Mouse (Mus musculus) forebrain, embryonic 11.5 days (tissue): ENCODE data around the gene Irf2. TPM values are rescaled to one million over a fixed set of nuclear protein-coding genes. Genes with fewer than 3 reads are reported as not detected.
A peak's percentile ranks its signal among the peaks of the same experiment; 100 is the strongest.

ENCODE experiments used
- ATAC-seq: fragments of 200-750 bp; cut with Nextera tagmentation; replicated peaks from 2 replicates; pipeline ENCODE4 v1.8.0; 2017; ENCODE audit warnings: moderate TSS enrichment; ENCODE audit not compliant: low FRiP score
- DNase-seq: peaks from one replicate; pipeline ENCODE4 v3.0.0-alpha.2; 2017; ENCODE audit warnings: low spot score
- H3K27ac ChIP-seq: fragments of 300-500 bp; sonication (generic); 2 replicates; pipeline ENCODE4 v1.5.1; 2014; ENCODE audit warnings: low read depth, low read length
- H3K27me3 ChIP-seq: fragments of 300-500 bp; sonication (generic); 2 replicates; pipeline ENCODE4 v1.6.1; 2014; ENCODE audit warnings: mild to moderate bottlenecking, low read length, mixed read lengths; ENCODE audit not compliant: control insufficient read depth, insufficient read depth
- H3K36me3 ChIP-seq: fragments of 300-500 bp; sonication (generic); 2 replicates; pipeline ENCODE4 v1.6.1; 2014; ENCODE audit warnings: mild to moderate bottlenecking, low read length, moderate library complexity, mixed read lengths; ENCODE audit not compliant: control insufficient read depth, insufficient read depth
- H3K4me1 ChIP-seq: fragments of 300-500 bp; sonication (generic); replicated peaks from 2 replicates; pipeline ENCODE4 v1.6.1; 2014; ENCODE audit warnings: low read length, mixed read lengths; ENCODE audit not compliant: control insufficient read depth, insufficient read depth
- H3K4me2 ChIP-seq: fragments of 300-500 bp; sonication (generic); 2 replicates; pipeline ENCODE4 v1.6.1; 2014; ENCODE audit warnings: low read depth, mild to moderate bottlenecking, low read length, moderate library complexity, mixed read lengths; ENCODE audit not compliant: severe bottlenecking
- H3K4me3 ChIP-seq: fragments of 300-500 bp; sonication (generic); 2 replicates; pipeline ENCODE4 v1.5.1; 2014; ENCODE audit warnings: low read depth, low read length
- H3K9ac ChIP-seq: fragments of 300-500 bp; sonication (generic); 2 replicates; pipeline ENCODE4 v1.6.1; 2014; ENCODE audit warnings: low read length
- H3K9me3 ChIP-seq: fragments of 300-500 bp; sonication (generic); 2 replicates; pipeline ENCODE4 v1.6.1; 2016; ENCODE audit warnings: low read length, mixed read lengths; ENCODE audit not compliant: control insufficient read depth
- WGBS: fragments of 180-500 bp; shearing (Covaris S2); extraction: QIAGEN DNeasy Blood & Tissue Kit; methylation state at CpG from one replicate; pipeline ENCODE4 v1.1.7; 2014; 5-methylcytosine and 5-hydroxymethylcytosine counted together
- polyA plus RNA-seq: library from polyadenylated mRNA; unstranded; fragments of >200 nt; fragmentation: Nextera tagmentation; extraction: Ambion mirVana; gene quantifications from 2 replicates; pipeline ENCODE4 v1.2.1, GENCODE M21; 2014

The Irf2 gene
- polyA plus RNA-seq = 7.7 and 12.8 TPM in 2 replicates

DNA sequence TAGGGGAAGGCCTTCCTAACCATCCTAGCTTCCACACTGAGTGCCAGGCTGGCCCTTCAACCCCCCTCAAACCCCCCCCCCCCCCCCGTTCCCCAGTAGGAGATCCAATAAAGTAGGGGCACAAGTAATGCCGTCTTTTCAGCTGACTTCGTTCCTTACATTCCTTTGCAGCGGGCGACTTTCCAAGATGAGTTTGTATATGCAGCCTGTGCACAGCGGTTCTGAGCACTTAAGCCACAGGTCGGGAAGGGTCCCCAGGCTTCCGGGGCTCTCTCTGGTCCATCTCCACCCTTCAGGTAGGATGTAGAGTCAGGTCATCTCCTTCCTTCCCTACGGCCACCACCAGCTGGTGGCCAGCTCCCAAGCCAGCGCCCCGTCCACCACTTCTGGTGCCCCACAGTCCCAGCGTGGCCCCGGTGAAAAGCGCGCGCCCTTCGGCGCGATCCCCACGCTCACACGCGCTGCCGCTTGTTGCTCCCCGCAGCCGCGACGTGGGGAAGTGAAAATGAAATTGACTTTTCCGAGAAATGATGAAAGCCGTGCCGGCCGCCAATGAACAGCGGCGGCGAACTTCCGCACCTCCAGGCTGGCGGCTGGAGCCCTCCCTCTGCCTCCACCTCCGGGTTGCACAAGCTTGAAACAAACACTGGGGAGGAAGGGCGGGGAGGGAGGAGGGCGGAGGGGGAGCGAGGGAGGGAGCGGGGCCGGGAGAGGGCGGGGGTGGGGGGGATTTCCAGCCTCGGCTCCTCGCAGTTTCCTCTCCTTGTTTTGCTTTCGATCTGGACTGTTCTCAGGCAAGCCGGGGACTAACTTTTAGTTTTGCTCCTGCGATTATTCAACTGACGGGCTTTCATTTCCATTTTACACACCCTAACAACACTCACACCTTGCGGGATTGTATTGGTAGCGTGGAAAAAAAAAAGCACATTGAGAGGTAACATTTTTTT is at the start of gene Irf2:
Irf2 (plus strand) TSS at position 730 of the 947 bp plus-strand sequence.
- no peaks in the 10 kb centered on the region; the same call in 1 of the 2 replicates for H3K9me3 ChIP-seq
- H3K27ac ChIP-seq = peak within 1 kb of the TSS; percentile 70
- peak within 1 kb of the TSS; percentile 97 for H3K9ac ChIP-seq
- peaks cover 2% of the 10 kb centered on the region; the same call in 1 of the 2 replicates for H3K4me1 ChIP-seq
- DNase-seq (peak; percentile 95), ATAC-seq (peak; percentile 71)
- H3K27me3 ChIP-seq = no peaks in the 10 kb centered on the region
- H3K4me3 ChIP-seq = peak within 1 kb of the TSS; percentile 86
- peak within 1 kb of the TSS; percentile 73 for H3K4me2 ChIP-seq
- under 1% methylated on average over 45 of the region's 51 CpGs for WGBS
- no peaks in the 10 kb centered on the region for H3K36me3 ChIP-seq

DNA sequence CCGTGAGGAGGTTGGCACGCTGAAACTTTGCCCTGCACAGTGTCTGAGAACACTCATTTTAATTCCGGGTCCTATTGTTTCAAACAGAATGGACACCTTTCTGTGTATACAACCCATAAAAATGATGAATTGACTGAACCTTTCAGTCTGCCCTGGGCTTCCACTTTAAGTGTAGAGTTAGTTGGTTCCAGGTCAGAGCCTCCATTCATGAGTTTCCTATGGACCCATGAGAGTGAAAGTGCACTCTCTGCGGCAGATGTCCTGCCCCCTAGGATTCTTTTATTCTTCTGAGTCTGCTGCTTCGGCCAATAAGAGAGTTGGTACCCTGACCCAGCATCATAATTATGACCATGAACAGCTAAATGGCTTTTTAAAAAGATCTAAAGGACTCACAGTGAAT is 49.4 kb upstream of the Irf2 start:
- 29% methylated on average over 5 of the region's 5 CpGs for WGBS
- DNase-seq = no peak

GRCm38 (mm10) chr8:46690581-46690980 is 49.0 kb upstream of the Irf2 start:
- Histone ChIP-seq H3K36me3 (no peaks in the 10 kb centered on the region), H3K4me1 (peaks cover 2% of the 10 kb centered on the region; the same call in 1 of the 2 replicates), H3K9me3 (no peaks in the 10 kb centered on the region), H3K27me3 (no peaks in the 10 kb centered on the region), H3K4me2 (no peak overlapping the region), H3K9ac (no peak overlapping the region), H3K4me3 (no peak overlapping the region), H3K27ac (no peak overlapping the region)
- 77% methylated on average over 5 of the region's 5 CpGs for WGBS
- ATAC-seq (no peak), DNase-seq (no peak)

More for the DNA sequence above, 49.4 kb upstream of the Irf2 start:
- H3K9ac ChIP-seq = no peak overlapping the region
- no peaks in the 10 kb centered on the region for H3K36me3 ChIP-seq
- no peak for ATAC-seq
- no peaks in the 10 kb centered on the region for H3K9me3 ChIP-seq
- no peaks in the 10 kb centered on the region for H3K27me3 ChIP-seq
- H3K4me3 ChIP-seq = no peak overlapping the region
- H3K4me1 ChIP-seq = peaks cover 2% of the 10 kb centered on the region; the same call in 1 of the 2 replicates
- no peak overlapping the region for H3K4me2 ChIP-seq
- H3K27ac ChIP-seq = no peak overlapping the region

- Histone ChIP-seq H3K4me3 (no peak overlapping the region), H3K4me1 (peaks cover 2% of the 10 kb centered on the region; the same call in 1 of the 2 replicates), H3K4me2 (no peak overlapping the region), H3K9ac (no peak overlapping the region), H3K36me3 (no peaks in the 10 kb centered on the region), H3K27ac (no peak overlapping the region), H3K27me3 (no peaks in the 10 kb centered on the region), H3K9me3 (no peaks in the 10 kb centered on the region)
- ATAC-seq (no peak), DNase-seq (no peak)
- WGBS = 71% methylated on average over 7 of the region's 7 CpGs
These were observed 48.2 kb upstream of the Irf2 start for GRCm38 (mm10) chr8:46691360-46691759.

DNA sequence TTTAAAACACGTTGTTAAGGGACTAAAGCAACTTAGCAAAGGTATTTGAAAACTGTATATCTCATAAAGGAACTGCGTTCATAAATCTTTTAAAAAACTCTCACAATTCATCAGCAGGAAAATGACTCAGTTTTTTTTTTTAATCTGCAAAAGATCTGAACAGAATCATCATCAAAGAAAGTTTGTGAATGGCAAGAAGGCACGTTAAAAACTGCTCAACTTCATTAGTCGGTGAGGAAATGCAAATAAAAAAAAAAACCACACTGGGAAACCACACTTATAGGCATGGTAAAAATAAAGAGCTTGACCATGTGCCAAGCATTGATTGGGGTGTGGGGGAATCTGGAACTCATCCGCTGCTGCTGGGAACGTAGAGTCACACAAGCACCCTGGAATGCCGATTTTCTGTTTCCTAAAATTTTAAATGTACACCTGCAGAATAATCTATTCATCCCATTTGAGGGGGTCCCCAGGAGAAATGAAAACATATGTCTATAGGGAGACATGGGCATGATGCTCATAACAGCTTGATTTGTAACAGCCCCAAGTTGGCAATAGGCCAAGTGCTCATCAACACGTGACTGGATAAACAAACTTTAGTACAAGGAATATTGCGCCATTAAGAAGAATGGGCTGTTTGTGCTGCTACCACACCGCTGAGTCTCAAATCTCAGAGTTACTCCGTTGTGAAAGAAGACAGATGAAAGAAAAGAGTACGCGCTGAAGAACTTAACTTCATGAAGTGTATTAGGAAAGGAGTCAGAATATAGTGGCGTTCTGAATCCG is 43.1 kb upstream of the Irf2 start:
- Histone ChIP-seq H3K4me2 (no peak overlapping the region), H3K27ac (no peak overlapping the region), H3K4me1 (peaks cover 2% of the 10 kb centered on the region; the same call in 1 of the 2 replicates), H3K27me3 (no peaks in the 10 kb centered on the region), H3K4me3 (no peak overlapping the region), H3K9ac (no peak overlapping the region), H3K9me3 (no peaks in the 10 kb centered on the region), H3K36me3 (no peaks in the 10 kb centered on the region)
- ATAC-seq = no peak
- DNase-seq = no peak
- 76% methylated on average over 15 of the region's 15 CpGs for WGBS

GRCm38 (mm10) chr8:46697566-46697965 is 42.0 kb upstream of the Irf2 start:
- H3K4me1 ChIP-seq = no peaks in the 10 kb centered on the region
- DNase-seq = no peak
- ATAC-seq = no peak
- no peak overlapping the region for H3K27ac ChIP-seq
- no peaks in the 10 kb centered on the region for H3K9me3 ChIP-seq
- no peak overlapping the region for H3K9ac ChIP-seq
- 83% methylated on average over 4 of the region's 4 CpGs for whole genome bisulfite sequencing
- no peak overlapping the region for H3K4me2 ChIP-seq
- H3K27me3 ChIP-seq = no peaks in the 10 kb centered on the region
- no peaks in the 10 kb centered on the region for H3K36me3 ChIP-seq
- H3K4me3 ChIP-seq = no peak overlapping the region

DNA sequence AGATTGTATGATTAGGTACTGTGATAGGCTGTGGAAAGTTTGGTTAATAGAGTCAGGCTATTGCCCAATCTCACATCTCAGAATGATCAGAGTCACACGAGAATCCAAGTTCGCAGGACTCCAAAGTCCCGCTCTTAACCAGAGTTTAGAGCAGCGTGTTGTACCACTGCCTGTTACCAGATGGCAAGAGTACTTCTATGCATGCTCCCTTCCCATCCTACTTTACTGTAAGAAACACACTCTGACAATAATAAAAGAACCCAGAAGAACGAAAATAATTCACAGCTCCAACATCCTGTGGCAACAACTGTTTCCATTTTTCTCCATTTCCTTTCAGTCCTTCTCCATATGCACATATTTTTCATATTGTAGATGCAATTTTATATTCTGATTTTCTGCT is 41.4 kb upstream of the Irf2 start:
- 96% methylated on average over 5 of the region's 5 CpGs for WGBS

DNA sequence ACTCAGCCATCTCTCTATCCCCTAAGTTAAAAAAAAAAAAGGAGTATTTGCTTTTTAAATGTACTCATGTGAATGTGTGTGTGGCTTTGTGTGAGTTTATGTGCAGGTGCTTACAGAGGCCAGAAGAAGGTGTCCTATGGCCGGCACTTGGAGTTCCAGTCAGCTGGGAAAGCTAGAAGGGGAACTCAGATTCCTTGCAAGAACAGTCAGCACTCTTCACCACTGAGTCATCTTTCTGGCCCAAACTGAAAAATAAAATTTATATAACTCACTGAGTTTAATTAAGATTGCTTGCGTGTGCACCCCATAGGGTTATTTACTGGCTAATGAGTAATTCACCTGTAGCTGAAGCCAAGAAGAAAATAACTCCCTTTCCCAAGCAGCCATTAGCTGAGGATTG is 34.4 kb upstream of the Irf2 start:
- no peak overlapping the region for H3K4me2 ChIP-seq
- H3K9me3 ChIP-seq = no peaks in the 10 kb centered on the region
- no peak overlapping the region for H3K9ac ChIP-seq
- no peaks in the 10 kb centered on the region for H3K27me3 ChIP-seq
- H3K4me1 ChIP-seq = no peaks in the 10 kb centered on the region
- DNase-seq (no peak), ATAC-seq (no peak)
- H3K36me3 ChIP-seq = no peaks in the 10 kb centered on the region
- H3K27ac ChIP-seq = no peak overlapping the region
- 99% methylated on average over 2 of the region's 2 CpGs for WGBS
- no peak overlapping the region for H3K4me3 ChIP-seq

More for the DNA sequence above, 41.4 kb upstream of the Irf2 start:
- Histone ChIP-seq H3K4me1 (no peaks in the 10 kb centered on the region), H3K36me3 (no peaks in the 10 kb centered on the region), H3K9ac (no peak overlapping the region), H3K4me3 (no peak overlapping the region), H3K9me3 (no peaks in the 10 kb centered on the region), H3K27me3 (no peaks in the 10 kb centered on the region), H3K4me2 (no peak overlapping the region), H3K27ac (no peak overlapping the region)
- no peak for ATAC-seq
- DNase-seq = no peak
